Mouse (Mus musculus): ENCODE results near the gene Cdh4. TPM values are rescaled to one million over a fixed set of nuclear protein-coding genes. Genes with fewer than 3 reads are reported as not detected.

The Cdh4 gene
- 0.20 and 0.30 TPM in 2 replicates for polyA plus RNA-seq (2016; fragmentation: Nextera tagmentation; extraction: Ambion mirVana)

GRCm38 (mm10) chr2:179442191-179442540 lies at the start of gene Cdh4:
TSS of gene Cdh4 (plus strand) at chr2:179442431.
- 0 out of 2 replicates have a peak, but pooled peaks have one; percentile 44 for ATAC-seq
- Histone ChIP-seq H3K9ac (no peak within 1 kb of the TSS), H3K4me1 (0 out of 2 replicates have a peak, but pooled peaks cover 5% of the 10 kb centered on the region), H3K9me3 (replicated peaks) (no peaks in the 10 kb centered on the region), H3K4me3 (peak within 1 kb of the TSS; percentile 51), H3K27ac (no peak within 1 kb of the TSS), H3K27me3 (replicated peaks) (peaks cover 61% of the 10 kb centered on the region), H3K36me3 (no peaks in the 10 kb centered on the region), H3K4me2 (peak within 1 kb of the TSS; percentile 69)
- WGBS (ENCODE audit: insufficient replicate concordance), result under 1% methylated on average over 35 of the region's 40 CpGs

DNA sequence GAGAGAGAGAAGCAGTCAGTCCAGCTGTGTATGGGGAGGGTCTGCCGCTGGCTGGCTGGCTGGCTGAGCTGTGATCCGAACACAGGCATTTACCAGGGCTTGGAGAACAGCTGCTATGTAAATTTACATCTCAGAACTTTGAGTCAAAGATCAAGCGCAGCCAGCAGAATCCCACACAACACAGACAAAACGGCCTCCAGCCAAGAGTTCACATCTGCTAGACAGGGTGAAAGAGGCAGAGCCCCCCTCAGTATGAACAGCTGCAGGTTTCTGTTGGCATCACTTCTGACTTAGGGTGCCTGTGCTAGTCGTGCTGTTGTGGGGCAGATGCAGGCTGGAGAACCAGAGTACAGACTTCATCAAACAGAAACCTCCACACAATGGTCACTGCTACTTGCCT lies 46.8 kb upstream of the Cdh4 start:
- H3K27me3 ChIP-seq (replicated peaks), result no peaks in the 10 kb centered on the region
- H3K36me3 ChIP-seq, result no peaks in the 10 kb centered on the region
- no peak for ATAC-seq
- 57% methylated on average over 5 of the region's 5 CpGs for WGBS (ENCODE audit: insufficient replicate concordance)
- H3K9ac ChIP-seq, result no peak overlapping the region
- H3K9me3 ChIP-seq (replicated peaks), result no peaks in the 10 kb centered on the region
- no peak overlapping the region for H3K27ac ChIP-seq
- H3K4me2 ChIP-seq, result no peak overlapping the region
- no peaks in the 10 kb centered on the region for H3K4me1 ChIP-seq
- no peak overlapping the region for H3K4me3 ChIP-seq

GRCm38 (mm10) chr2:179399645-179400249 lies 42.5 kb upstream of the Cdh4 start:
- 68% methylated on average over 14 of the region's 14 CpGs for WGBS (ENCODE audit: insufficient replicate concordance)
- Histone ChIP-seq H3K9me3 (replicated peaks) (0 out of 2 replicates have a peak, but pooled peaks cover 4% of the 10 kb centered on the region), H3K4me3 (no peak overlapping the region), H3K27ac (no peak overlapping the region), H3K4me1 (no peaks in the 10 kb centered on the region), H3K27me3 (replicated peaks) (no peaks in the 10 kb centered on the region), H3K9ac (no peak overlapping the region), H3K36me3 (no peaks in the 10 kb centered on the region), H3K4me2 (no peak overlapping the region)
- ATAC-seq, result no peak

DNA sequence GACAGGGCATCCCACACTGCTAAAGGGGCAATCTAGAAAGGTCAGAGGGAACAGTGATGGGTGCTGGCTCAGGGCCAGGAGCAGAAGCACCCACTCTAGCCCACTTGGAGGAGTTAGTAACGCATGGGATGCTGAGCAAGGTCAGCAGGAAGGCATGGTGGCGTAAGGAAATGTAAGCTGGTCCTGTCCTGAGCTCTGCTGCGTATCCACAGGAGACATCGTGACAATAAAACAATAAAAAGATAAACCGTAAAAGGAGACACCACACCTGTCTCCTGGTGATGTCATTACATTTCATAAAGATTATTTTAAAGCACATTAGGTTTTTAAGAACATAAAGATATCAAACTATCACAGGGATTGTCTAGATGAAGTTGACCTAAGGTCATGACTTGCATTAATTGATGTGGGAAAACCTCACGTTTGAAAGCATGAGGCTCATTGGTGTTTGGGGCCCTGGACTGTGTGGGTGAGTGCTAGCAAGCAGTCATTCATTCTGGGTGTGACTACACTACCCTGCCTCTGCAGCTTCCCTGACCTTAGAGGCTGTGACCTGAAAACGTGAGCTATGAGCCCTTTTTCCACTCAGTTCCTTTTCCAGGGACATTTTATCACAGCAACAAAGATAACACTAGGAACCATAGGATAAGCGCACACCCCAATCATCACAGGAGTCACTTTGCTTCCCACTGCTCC lies 31.2 kb upstream of the Cdh4 start:
- no peak overlapping the region for H3K9ac ChIP-seq
- H3K9me3 ChIP-seq (replicated peaks), result 0 out of 2 replicates have a peak, but pooled peaks cover 3% of the 10 kb centered on the region
- no peaks in the 10 kb centered on the region for H3K27me3 ChIP-seq (replicated peaks)
- no peak overlapping the region for H3K4me2 ChIP-seq
- no peaks in the 10 kb centered on the region for H3K4me1 ChIP-seq
- ATAC-seq, result no peak
- no peaks in the 10 kb centered on the region for H3K36me3 ChIP-seq
- WGBS (ENCODE audit: insufficient replicate concordance), result 56% methylated on average over 8 of the region's 8 CpGs
- no peak overlapping the region for H3K27ac ChIP-seq
- no peak overlapping the region for H3K4me3 ChIP-seq

- Histone ChIP-seq H3K4me1 (no peaks in the 10 kb centered on the region), H3K27me3 (replicated peaks) (no peaks in the 10 kb centered on the region), H3K4me3 (no peak overlapping the region), H3K36me3 (no peaks in the 10 kb centered on the region), H3K4me2 (no peak overlapping the region), H3K9ac (no peak overlapping the region), H3K27ac (no peak overlapping the region), H3K9me3 (replicated peaks) (0 out of 2 replicates have a peak, but pooled peaks cover 3% of the 10 kb centered on the region)
- WGBS (ENCODE audit: insufficient replicate concordance), result 59% methylated on average over 2 of the region's 2 CpGs
- no peak for ATAC-seq
Observed at GRCm38 (mm10) chr2:179412966-179413365, 29.3 kb upstream of the Cdh4 start.

DNA sequence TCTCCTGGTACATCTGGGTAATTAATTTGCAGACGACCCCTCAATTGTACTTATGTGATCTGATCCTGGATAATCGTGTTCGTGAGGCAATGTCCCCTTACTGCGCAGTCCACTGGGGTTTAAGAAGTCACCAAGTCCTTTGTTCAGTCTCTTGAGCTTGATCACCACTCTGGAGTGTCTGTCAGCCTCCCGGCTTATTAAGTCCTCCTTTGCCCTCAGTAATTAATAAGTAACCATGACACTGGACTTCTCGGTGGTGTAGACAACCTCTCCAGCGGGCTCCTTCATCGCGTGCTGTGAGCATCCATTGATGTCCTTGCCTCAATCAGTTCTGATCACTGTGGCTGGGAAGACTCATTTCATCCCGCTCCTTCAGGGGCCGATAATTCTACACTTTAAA lies 28.0 kb upstream of the Cdh4 start:
- Histone ChIP-seq H3K27ac (no peak overlapping the region), H3K4me1 (no peaks in the 10 kb centered on the region), H3K4me3 (no peak overlapping the region), H3K4me2 (no peak overlapping the region), H3K36me3 (no peaks in the 10 kb centered on the region), H3K9me3 (replicated peaks) (0 out of 2 replicates have a peak, but pooled peaks cover 3% of the 10 kb centered on the region), H3K9ac (no peak overlapping the region), H3K27me3 (replicated peaks) (no peaks in the 10 kb centered on the region)
- ATAC-seq, result no peak
- 82% methylated on average over 11 of the region's 11 CpGs for WGBS (ENCODE audit: insufficient replicate concordance)

DNA sequence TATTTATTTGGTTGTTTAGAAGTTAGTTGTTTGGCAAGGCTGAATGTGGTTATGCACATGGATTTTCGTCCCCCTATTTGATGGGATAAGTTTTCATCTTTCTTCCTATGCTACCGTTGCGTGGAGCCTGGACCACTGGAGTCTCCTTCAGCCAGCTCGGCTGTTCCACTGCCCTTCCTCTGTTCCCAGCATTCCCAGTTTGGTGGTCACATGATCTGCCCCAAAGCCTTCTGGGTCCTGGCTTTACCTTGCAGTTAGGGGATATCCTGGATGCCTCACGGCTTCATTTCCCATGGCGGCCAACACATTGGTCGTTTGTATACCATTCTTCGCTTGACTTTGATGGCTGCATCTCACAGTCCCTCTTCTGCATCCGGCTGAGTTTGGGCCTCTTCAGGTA lies 27.5 kb upstream of the Cdh4 start:
- 80% methylated on average over 9 of the region's 9 CpGs for WGBS (ENCODE audit: insufficient replicate concordance)
- 0 out of 2 replicates have a peak, but pooled peaks cover 3% of the 10 kb centered on the region for H3K9me3 ChIP-seq (replicated peaks)
- no peak overlapping the region for H3K4me3 ChIP-seq
- no peak for ATAC-seq
- H3K27me3 ChIP-seq (replicated peaks), result no peaks in the 10 kb centered on the region
- H3K36me3 ChIP-seq, result no peaks in the 10 kb centered on the region
- H3K4me1 ChIP-seq, result no peaks in the 10 kb centered on the region
- H3K27ac ChIP-seq, result no peak overlapping the region
- H3K9ac ChIP-seq, result no peak overlapping the region
- no peak overlapping the region for H3K4me2 ChIP-seq

DNA sequence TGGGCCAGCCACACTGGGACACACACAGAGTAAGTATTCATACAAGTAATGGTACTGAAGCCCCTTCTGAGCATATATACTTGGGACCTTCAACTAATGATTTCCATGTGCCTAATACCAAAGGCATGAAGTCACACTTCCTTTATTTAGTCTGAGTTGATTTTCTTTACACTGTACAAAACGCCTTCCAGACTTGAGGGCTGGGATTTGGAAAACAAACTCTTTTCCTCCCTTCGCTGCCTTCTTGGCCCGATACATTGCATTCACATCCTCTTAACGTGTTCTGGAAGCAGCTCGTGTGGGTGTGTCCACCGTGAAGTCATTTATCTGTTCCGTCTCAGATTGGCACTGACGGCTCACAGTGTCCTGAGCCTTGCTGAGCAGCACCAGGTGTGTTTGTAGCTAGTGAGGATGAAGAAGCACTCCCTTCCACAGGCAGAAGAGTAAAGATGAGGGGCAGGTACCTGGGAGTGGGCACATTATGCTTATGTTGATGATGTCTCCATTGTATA lies 26.3 kb upstream of the Cdh4 start:
- Histone ChIP-seq H3K4me2 (no peak overlapping the region), H3K36me3 (no peaks in the 10 kb centered on the region), H3K4me3 (no peak overlapping the region), H3K9ac (no peak overlapping the region), H3K27ac (no peak overlapping the region), H3K27me3 (replicated peaks) (no peaks in the 10 kb centered on the region), H3K9me3 (replicated peaks) (0 out of 2 replicates have a peak, but pooled peaks cover 6% of the 10 kb centered on the region), H3K4me1 (no peaks in the 10 kb centered on the region)
- no peak for ATAC-seq
- WGBS (ENCODE audit: insufficient replicate concordance), result 69% methylated on average over 8 of the region's 8 CpGs

DNA sequence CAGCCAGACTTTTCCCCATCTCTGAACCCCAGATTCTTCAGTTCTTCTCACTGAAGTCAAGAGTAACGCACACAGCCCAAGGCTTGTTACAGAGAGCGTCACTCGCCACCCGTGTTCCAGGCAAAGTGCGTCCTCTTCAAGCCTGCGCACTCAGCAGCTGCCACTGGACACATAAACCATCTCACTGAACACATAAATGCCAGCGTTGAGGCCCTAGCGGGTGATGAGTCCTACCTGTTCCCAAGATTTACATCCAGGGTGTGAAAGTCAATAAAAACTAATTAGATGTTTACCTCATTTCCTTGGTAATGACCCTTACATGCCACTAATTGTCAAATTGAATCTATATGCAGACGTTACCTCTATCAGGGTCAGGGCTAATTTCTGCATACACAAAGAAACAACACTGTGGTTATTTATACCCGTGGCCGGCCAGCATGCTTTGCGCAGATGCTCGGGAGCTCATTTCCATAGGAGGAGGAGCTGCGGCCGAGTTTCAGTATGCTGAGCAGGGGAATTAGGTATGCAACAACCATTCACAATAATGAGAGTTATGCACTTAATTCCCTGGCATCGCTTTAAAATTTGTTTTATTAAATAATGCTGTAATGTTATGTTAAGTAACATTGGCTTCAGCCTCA lies 25.5 kb upstream of the Cdh4 start:
- H3K9me3 ChIP-seq (replicated peaks), result 0 out of 2 replicates have a peak, but pooled peaks cover 11% of the 10 kb centered on the region
- H3K9ac ChIP-seq, result no peak overlapping the region

DNA sequence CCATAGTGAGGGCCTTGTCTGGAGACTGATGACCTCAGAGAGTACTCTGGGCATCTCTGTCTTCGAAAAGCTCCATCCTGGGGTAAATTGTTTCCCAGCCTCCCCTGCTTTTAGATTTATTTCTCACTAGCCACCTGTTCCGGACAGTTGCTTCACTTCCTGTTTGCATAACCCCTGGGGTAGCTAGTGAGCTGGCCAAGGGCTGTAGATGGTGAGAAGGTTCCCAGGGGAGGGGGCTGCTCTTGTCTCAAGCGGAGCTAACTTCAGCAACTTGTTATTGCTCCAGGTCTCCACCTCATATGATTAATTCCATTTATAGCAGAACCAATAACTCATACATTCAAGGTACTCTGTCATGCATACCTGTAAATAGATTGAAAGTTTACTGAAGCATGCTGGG lies 16.6 kb upstream of the Cdh4 start:
- WGBS (ENCODE audit: insufficient replicate concordance), result 50% methylated on average over 3 of the region's 3 CpGs
- H3K4me3 ChIP-seq, result no peak overlapping the region
- no peaks in the 10 kb centered on the region for H3K36me3 ChIP-seq
- H3K9ac ChIP-seq, result no peak overlapping the region
- no peak overlapping the region for H3K27ac ChIP-seq
- H3K9me3 ChIP-seq (replicated peaks), result peaks cover 15% of the 10 kb centered on the region; the same call in 1 of the 2 replicates
- H3K4me1 ChIP-seq, result no peaks in the 10 kb centered on the region
- no peaks in the 10 kb centered on the region for H3K27me3 ChIP-seq (replicated peaks)
- no peak for ATAC-seq
- no peak overlapping the region for H3K4me2 ChIP-seq

More for the DNA sequence above, 25.5 kb upstream of the Cdh4 start:
- no peaks in the 10 kb centered on the region for H3K36me3 ChIP-seq
- WGBS (ENCODE audit: insufficient replicate concordance), result 75% methylated on average over 16 of the region's 16 CpGs
- H3K4me3 ChIP-seq, result no peak overlapping the region
- no peaks in the 10 kb centered on the region for H3K4me1 ChIP-seq
- H3K27me3 ChIP-seq (replicated peaks), result no peaks in the 10 kb centered on the region
- ATAC-seq, result no peak
- H3K27ac ChIP-seq, result no peak overlapping the region
- no peak overlapping the region for H3K4me2 ChIP-seq

GRCm38 (mm10) chr2:179428889-179429288 lies 13.3 kb upstream of the Cdh4 start:
- H3K36me3 ChIP-seq, result no peaks in the 10 kb centered on the region
- no peaks in the 10 kb centered on the region for H3K4me1 ChIP-seq
- H3K27me3 ChIP-seq (replicated peaks), result no peaks in the 10 kb centered on the region
- whole genome bisulfite sequencing (ENCODE audit: insufficient replicate concordance), result 66% methylated on average over 3 of the region's 3 CpGs
- ATAC-seq, result no peak
- H3K27ac ChIP-seq, result no peak overlapping the region
- no peak overlapping the region for H3K4me3 ChIP-seq
- no peak overlapping the region for H3K4me2 ChIP-seq
- no peak overlapping the region for H3K9ac ChIP-seq
- H3K9me3 ChIP-seq (replicated peaks), result no peaks in the 10 kb centered on the region

DNA sequence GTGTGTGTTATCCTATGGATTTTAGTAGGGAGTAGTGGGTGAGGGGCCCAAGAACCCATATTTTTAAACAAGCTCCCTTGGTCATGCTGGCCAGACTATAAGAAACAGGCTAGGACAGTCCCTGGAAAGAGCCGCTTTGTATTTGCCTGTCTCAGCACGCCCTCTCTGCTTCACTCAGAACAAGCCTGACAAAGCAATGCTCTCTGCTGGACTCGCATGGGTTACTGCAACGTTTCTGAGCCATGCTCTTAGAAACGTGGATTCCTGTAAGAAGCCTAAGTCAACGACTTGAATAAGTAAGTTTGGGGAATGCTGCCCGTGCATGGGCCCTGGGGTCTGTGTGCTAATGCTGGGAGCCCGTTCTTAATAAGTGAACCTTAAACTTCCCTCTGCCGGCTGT lies 2.1 kb upstream of the Cdh4 start:
- no peak for ATAC-seq
- Histone ChIP-seq H3K36me3 (no peaks in the 10 kb centered on the region), H3K4me1 (0 out of 2 replicates have a peak, but pooled peaks cover 5% of the 10 kb centered on the region), H3K9ac (no peak overlapping the region), H3K4me2 (no peak overlapping the region), H3K27me3 (replicated peaks) (peaks cover 57% of the 10 kb centered on the region), H3K27ac (no peak overlapping the region), H3K4me3 (no peak overlapping the region), H3K9me3 (replicated peaks) (no peaks in the 10 kb centered on the region)
- 22% methylated on average over 9 of the region's 9 CpGs for WGBS (ENCODE audit: insufficient replicate concordance)
